Mouse (Mus musculus) heart, postnatal 14 days (tissue): ENCODE measurements around the gene Smim4. TPM values are rescaled to one million over a fixed set of nuclear protein-coding genes. Genes with fewer than 3 reads are reported as not detected.

Source experiments
- DNase-seq, 2 experiments: peaks; one replicate each; pipeline ENCODE4 v3.0.0; 2021 to 2022
- intact Hi-C: fragments of 180-260 bp; cut with DNase I; formaldehyde crosslinking; loops from one replicate; pipeline ENCODE4 v1.15.1; 2025
- long read RNA-seq, 2 experiments: library from polyadenylated mRNA; stranded (forward); transcript quantifications; one replicate each; pipeline ENCODE4 v2.0.0; 2021
- total RNA-seq, 2 experiments: library from RNA; stranded (reverse); gene quantifications; 2 replicates each; pipeline ENCODE4 v1.2.3; 2021

Gene Smim4
- 10 to 100 TPM; 74.1 to 83.9 TPM for total RNA-seq
- long read RNA-seq, experiment 1, transcript Smim4-203 (2 exons, 426 nt): minor isoform, 5 of 27 reads
- long read RNA-seq, experiment 1, transcript Smim4-201 (2 exons, 311 nt): major isoform, 20 of 27 reads
- long read RNA-seq, experiment 1, partial matches to known transcripts: 0 of 27 reads
- long read RNA-seq, experiment 1, other reads (novel, unspliced or antisense): 2 of 27 reads
- long read RNA-seq, experiment 2, transcript Smim4-201 (2 exons, 311 nt): major isoform, 22 of 30 reads
- long read RNA-seq, experiment 2, partial matches to known transcripts: 0 of 30 reads
- long read RNA-seq, experiment 2, other reads (novel, unspliced or antisense): 5 of 30 reads

GRCm38 (mm10) chr14:31128826-31129219 lies at the start of gene Smim4:
Smim4 (minus strand) TSS chr14:31128956.
- intact Hi-C loops: no loop called here
- DNase-seq: peak; percentile 96

DNA sequence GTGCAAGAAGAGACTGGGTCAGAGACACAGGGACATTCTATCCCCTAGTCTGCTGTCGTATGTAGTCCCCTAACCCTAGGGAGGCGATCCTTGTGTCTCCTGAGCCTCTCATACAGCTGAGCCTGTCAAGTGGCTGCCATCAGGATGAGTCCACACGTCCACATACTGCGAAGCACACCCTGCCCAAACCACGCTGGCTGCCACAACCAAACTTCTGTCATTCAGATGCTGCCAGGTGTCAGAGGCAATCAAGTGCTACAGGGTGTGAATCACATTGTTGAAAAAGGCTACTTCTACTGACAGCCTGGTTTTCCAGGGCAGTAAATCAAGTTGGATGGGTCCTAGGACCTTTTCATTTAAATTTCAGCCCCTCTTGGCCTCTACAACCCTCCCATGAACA lies 49.0 kb upstream of the Smim4 start:
- intact Hi-C loops: no loop called here
- no peak for DNase-seq

- intact Hi-C loops: no loop called here
Observed at GRCm38 (mm10) chr14:31177287-31177686, 48.5 kb upstream of the Smim4 start.

GRCm38 (mm10) chr14:31173537-31173936 lies 44.8 kb upstream of the Smim4 start:
- intact Hi-C loops: no loop called here
- DNase-seq: no peak

More at GRCm38 (mm10) chr14:31177287-31177686, 48.5 kb upstream of the Smim4 start:
- no peak for DNase-seq

DNA sequence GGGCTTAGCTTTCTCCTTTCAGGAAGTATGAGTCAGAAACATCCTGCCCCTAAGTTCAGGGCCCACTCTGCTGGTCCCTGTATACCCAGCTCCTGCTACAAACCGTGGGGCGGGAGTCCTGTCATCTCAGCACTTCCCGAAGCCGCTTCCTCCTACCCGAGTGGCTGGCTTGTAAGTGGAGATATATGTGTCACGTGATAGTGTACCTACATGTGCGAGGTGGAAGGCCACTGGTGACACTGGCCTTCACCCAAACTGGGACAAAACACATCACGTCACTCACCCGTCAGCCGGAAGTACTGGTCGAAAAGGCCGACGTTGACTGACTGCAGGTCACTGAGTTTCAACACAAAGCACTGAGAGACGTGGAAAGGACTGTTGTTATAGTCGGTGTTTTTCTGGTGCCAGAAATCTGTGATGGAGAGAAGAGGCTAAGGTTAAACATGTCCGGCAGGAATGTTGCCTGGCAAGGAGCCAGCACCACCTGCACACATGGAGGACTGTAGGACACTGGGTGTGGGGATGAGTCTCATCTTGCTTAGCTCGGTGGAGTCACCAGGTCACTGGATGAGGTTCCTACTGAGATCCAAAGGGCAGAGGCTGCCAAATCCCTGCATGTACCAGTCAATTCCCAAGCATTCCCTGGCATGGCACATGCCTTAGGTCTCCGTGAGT lies 44.2 kb upstream of the Smim4 start:
- intact Hi-C loops: no loop called here
- no peak for DNase-seq

DNA sequence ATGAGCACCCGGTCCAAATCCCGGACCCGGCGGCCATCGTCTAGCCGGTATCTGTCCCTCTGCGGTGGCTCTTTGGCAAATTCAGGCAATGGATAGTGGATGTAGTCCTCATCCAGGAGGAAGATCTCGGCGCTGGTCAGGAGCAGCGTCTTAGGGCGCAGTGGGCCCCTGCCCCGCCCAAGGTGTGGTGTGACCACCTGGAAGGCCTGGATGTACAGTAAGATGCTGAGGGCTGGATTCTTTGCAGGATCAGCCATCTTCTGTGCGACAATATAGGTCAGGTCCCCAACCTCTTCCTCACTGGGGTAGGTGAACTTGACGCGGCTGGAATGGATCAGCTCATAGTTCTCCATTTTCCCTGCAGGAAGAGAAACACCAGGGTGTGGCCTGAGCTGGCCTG lies 43.1 kb upstream of the Smim4 start:
- DNase-seq: no peak
- intact Hi-C loops: no loop called here

- intact Hi-C loops: no loop called here
- no peak for DNase-seq
Observed at GRCm38 (mm10) chr14:31171386-31171785, 42.6 kb upstream of the Smim4 start.

- intact Hi-C loops: no loop called here
- DNase-seq: no peak
Observed at GRCm38 (mm10) chr14:31170963-31171362, 42.2 kb upstream of the Smim4 start.

DNA sequence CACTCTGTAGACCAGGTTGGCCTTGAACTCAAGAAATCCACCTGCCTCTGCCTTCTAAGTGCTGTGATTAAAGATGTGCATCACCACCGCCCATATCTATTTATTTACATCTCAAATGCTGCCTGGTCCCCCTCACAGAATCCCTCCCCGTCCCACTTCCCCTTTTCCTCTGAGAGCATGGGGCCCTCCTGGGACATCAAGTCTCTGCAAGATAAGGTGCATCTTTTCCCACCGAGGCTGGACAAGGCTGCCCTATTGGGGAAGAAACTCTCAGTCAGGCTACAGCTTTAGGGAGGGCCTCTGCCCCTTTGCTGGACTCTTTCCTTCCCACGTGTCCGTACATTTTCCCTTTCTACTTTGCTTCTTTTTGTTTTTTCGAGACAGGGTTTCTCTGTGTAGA lies 40.8 kb upstream of the Smim4 start:
- intact Hi-C loops: no loop called here
- no peak for DNase-seq

GRCm38 (mm10) chr14:31168425-31168824 lies 39.7 kb upstream of the Smim4 start, which contains the start of gene Stab1:
Stab1 (minus strand) TSS chr14:31168641.
- peak; percentile 59 to 61 for DNase-seq
- intact Hi-C loops: no loop called here

GRCm38 (mm10) chr14:31166827-31167226 lies 38.1 kb upstream of the Smim4 start:
- intact Hi-C loops: no loop called here
- no peak for DNase-seq

- intact Hi-C loops: no loop called here
- no peak for DNase-seq
Observed at GRCm38 (mm10) chr14:31165991-31166630, 37.4 kb upstream of the Smim4 start.

DNA sequence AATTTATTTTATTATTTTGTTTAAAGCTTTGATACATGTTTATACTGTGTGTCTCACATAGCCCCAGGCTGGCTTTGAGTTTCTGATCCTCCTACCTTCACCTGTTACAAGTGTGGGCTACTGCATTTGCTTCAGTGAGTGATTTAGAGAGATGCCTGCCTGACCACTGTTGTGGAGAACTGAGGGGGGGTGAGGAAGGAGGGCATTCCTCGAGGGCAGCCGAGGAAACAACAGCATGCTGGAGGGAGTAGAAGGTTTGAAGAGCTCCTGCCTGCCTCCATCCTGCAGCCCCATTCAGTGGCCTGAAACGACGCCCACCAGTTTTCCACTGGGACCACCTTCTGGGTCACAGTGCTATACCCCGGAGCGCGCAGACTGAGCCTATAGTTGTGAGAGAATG lies 36.7 kb upstream of the Smim4 start:
- intact Hi-C loops: no loop called here
- DNase-seq: no peak

DNA sequence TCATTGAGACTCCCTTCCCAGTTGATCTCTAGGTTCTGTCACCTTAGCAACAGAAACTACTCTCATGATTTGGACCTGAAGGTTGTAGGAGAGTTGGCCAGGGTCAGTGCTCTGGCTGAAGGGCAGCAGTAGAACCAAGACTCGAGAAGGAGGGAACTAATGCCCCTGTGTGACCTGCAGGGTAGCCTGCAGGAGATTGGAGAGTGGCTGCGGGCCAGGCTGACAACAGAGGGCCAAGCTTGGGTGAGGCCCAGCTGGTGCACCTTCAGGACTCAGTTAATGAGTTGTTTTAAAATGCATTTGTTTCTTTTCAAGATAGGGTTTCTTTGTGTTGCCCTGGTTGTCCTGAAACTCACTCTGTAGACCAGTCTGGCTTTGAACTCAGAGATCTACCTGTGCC lies 36.3 kb upstream of the Smim4 start:
- DNase-seq: peak in 1 of 2 experiments; percentile 63
- intact Hi-C loops: no loop called here

DNA sequence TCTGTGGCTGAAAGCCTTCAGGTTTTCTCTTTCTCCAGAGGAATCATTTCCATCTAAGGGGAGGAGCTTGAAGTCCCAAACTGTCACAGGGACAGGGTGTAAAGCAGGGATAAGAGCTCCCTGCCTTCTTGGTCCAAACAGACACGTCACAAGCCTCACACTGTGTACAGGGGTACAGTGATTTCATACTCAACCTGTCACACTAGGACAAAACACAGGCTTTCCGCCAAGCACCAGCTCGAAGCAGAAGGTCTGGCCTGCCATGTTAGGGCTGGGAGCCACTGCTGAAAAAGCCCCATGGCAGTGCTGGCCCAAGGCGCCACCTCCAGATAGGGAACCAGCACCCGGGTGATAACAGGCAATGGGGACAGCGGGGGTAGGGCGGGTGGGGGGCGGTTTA lies 35.3 kb upstream of the Smim4 start:
- DNase-seq: no peak
- intact Hi-C loops: no loop called here

- DNase-seq: no peak
Observed at GRCm38 (mm10) chr14:31161638-31162037, 32.9 kb upstream of the Smim4 start.

DNA sequence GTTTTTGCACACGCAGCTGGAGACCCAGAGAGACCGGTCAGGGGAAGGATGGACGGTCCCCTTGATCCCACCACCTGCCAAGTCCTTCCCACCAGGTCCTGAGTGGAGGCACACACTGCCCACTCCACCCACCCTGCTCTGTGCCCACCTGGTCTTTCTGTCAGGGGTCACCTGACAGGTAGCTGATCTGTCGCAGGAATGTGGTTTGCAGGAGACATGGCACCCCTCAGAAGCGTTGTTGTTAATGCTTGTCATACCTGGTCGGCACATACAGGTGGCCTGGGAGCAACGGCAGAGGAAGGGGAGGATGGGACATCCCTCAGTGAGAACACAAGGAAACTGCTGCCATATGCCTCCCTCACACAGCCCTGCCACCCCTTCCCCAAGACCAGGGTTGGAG lies 32.4 kb upstream of the Smim4 start:
- intact Hi-C loops: no loop called here
- no peak for DNase-seq

More at GRCm38 (mm10) chr14:31161638-31162037, 32.9 kb upstream of the Smim4 start:
- intact Hi-C loops: no loop called here

GRCm38 (mm10) chr14:31160196-31161150 lies 31.7 kb upstream of the Smim4 start:
- DNase-seq: no peak
- intact Hi-C loops: no loop called here

DNA sequence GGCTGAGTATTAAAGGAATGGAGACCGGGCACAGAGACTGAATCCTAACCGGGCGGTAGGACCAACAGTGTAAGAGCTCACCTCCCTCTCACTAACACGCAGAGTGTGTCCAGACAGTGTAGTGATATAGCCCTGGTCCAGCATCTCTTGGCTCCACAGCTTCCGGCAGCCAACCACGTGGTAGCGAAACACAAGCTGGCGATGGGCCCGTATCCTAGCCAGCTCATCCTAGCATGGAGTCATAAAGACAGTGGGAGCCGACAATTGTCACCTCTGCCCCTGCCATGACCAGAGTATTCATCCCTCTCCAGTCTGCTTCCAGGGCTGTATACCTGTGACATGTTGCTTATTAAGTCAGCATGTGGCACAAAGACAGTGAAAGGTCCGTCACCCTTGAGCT lies 16.9 kb upstream of the Smim4 start:
- DNase-seq: no peak
- intact Hi-C loops: no loop called here

DNA sequence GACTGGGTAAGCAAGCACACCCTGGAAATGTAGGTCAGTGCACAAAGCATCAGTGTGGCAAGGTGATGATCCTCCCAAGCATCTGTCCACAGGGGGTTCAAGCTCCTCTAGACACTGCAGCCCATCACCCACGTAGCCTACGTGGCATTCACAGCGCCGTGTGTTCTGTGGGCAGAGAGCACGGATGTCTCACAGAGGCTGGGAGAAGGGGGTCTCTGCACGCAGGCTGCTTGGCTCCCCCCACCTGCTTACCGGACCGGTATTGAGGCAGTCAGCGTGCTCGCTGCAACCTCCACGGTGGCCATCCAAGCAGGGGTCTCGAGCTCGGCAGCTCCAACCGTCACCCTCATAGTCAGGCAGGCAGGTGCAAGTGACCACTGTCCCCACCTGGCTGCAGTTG lies 12.3 kb upstream of the Smim4 start:
- intact Hi-C loops: no loop called here

More for the DNA sequence above, 12.3 kb upstream of the Smim4 start:
- DNase-seq: no peak
